Mouse (Mus musculus) embryonic facial prominence, embryonic 11.5 days (tissue): ENCODE results near the gene Ank2. TPM values are rescaled to one million over a fixed set of nuclear protein-coding genes. Genes with fewer than 3 reads are reported as not detected.
"Not testable (repeated sequence)": the region's sequence is repeated elsewhere in the genome, so short reads cannot be mapped to it uniquely, and the experiment has no call there.

Experiments used
- ATAC-seq: fragments of 200-750 bp; cut with Nextera tagmentation; replicated peaks from 2 replicates; pipeline ENCODE4 v1.8.0; 2017; ENCODE audit warnings: low read depth; ENCODE audit not compliant: insufficient number of reproducible peaks, low FRiP score, low TSS enrichment
- DNase-seq: peaks from one replicate; pipeline ENCODE4 v3.0.0-alpha.2; 2015; ENCODE audit warnings: low spot score
- H3K27ac ChIP-seq: fragments of 300-500 bp; sonication (generic); replicated peaks from 2 replicates; pipeline ENCODE4 v1.5.1; 2014; ENCODE audit warnings: mild to moderate bottlenecking, low read depth, low read length, control low read depth
- H3K27me3 ChIP-seq: fragments of 300-500 bp; sonication (generic); 2 replicates; pipeline ENCODE4 v1.6.1; 2014; ENCODE audit warnings: mild to moderate bottlenecking, low read length, moderate library complexity, mixed read lengths; ENCODE audit not compliant: control insufficient read depth, insufficient read depth
- H3K36me3 ChIP-seq: fragments of 300-500 bp; sonication (generic); replicated peaks from 2 replicates; pipeline ENCODE4 v1.6.1; 2014; ENCODE audit warnings: low read depth, mild to moderate bottlenecking, low read length, moderate library complexity, mixed read lengths; ENCODE audit not compliant: control insufficient read depth, insufficient read depth
- H3K4me1 ChIP-seq: fragments of 300-500 bp; sonication (generic); 2 replicates; pipeline ENCODE4 v1.6.1; 2014; ENCODE audit warnings: low read length, mixed read lengths; ENCODE audit not compliant: control insufficient read depth, insufficient read depth
- H3K4me2 ChIP-seq: fragments of 300-500 bp; sonication (generic); 2 replicates; pipeline ENCODE4 v1.6.1; 2014; ENCODE audit warnings: low read depth, mild to moderate bottlenecking, control low read depth, low read length, moderate library complexity
- H3K4me3 ChIP-seq: fragments of 300-500 bp; sonication (generic); 2 replicates; pipeline ENCODE4 v1.5.1; 2014; ENCODE audit warnings: low read depth, low read length, control low read depth
- H3K9ac ChIP-seq: fragments of 300-500 bp; sonication (generic); replicated peaks from 2 replicates; pipeline ENCODE4 v1.6.1; 2014; ENCODE audit warnings: mild to moderate bottlenecking, control low read depth, low read length
- H3K9me3 ChIP-seq: fragments of 300-500 bp; sonication (generic); replicated peaks from 2 replicates; pipeline ENCODE4 v1.6.1; 2016; ENCODE audit warnings: mild to moderate bottlenecking, low read length, inconsistent platforms, mixed read lengths; ENCODE audit not compliant: control insufficient read depth
- WGBS: fragments of 180-500 bp; shearing (Covaris S2); extraction: QIAGEN DNeasy Blood & Tissue Kit; methylation state at CpG from one replicate; pipeline ENCODE4 v1.1.7; 2014; 5-methylcytosine and 5-hydroxymethylcytosine counted together
- polyA plus RNA-seq: library from polyadenylated mRNA; unstranded; fragments of >200 nt; fragmentation: Nextera tagmentation; extraction: Ambion mirVana; gene quantifications from 2 replicates; pipeline ENCODE4 v1.2.1, GENCODE M21; 2014

Gene Ank2
- polyA plus RNA-seq, 1 experiment from 2014 or later: 26.1 TPM

DNA sequence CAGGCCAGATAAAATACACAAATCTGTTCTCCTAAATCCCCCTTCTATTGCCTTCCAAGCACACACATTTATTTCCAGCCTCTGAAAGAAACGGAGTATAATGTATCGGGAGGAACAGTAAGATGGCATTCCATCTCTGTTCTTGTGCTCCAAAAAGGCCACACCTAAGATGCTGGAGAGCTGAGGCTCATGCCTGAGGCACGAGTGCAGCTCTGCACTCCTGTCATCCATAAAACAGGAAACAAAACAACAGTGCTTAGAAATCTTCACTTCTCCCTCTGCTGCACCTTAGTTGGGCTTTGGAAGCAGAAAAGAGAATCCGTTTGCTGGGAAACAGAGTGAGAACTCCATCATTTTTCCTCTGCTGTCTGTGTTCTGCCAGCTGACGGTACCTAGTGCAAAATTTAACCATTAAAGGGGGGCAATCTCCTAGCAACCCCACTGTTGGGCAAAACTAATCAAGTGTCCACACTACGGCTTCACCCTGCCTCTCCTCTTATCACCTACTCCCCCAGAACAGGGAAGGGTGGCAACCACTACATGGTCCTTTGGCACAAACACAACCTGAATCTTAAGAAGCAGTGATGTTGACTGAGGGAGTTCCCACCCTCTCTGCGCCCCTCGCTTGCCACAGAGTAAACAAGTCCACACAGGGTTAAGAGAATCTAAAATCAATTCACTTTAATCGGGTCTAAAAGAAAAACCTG lies 91.1 kb downstream of the Ank2 start:
- peak overlapping the region; percentile 41 for H3K4me3 ChIP-seq
- DNase-seq (peak; percentile 14), ATAC-seq (no peak)
- H3K4me1 ChIP-seq: no peaks in the 10 kb centered on the region
- H3K9ac ChIP-seq: peak overlapping the region; percentile 52
- H3K9me3 ChIP-seq: no peaks in the 10 kb centered on the region
- H3K4me2 ChIP-seq: peak overlapping the region; percentile 49
- no peak overlapping the region for H3K27ac ChIP-seq
- no peaks in the 10 kb centered on the region for H3K36me3 ChIP-seq
- no peaks in the 10 kb centered on the region for H3K27me3 ChIP-seq
- 13% methylated on average over 9 of the region's 9 CpGs for WGBS

- ATAC-seq (no peak), DNase-seq (no peak)
- Histone ChIP-seq H3K4me3 (no peak overlapping the region), H3K4me2 (no peak overlapping the region), H3K4me1 (no peaks in the 10 kb centered on the region), H3K27me3 (no peaks in the 10 kb centered on the region), H3K36me3 (no peaks in the 10 kb centered on the region), H3K9me3 (no peaks in the 10 kb centered on the region), H3K9ac (no peak overlapping the region), H3K27ac (no peak overlapping the region)
- 98% methylated on average over 4 of the region's 4 CpGs for WGBS
Observed at GRCm38 (mm10) chr3:127406883-127407282, 92.3 kb downstream of the Ank2 start.

- Histone ChIP-seq H3K4me1 (no peaks in the 10 kb centered on the region), H3K9me3 (no peaks in the 10 kb centered on the region), H3K27ac (no peak overlapping the region), H3K36me3 (no peaks in the 10 kb centered on the region), H3K27me3 (no peaks in the 10 kb centered on the region), H3K9ac (no peak overlapping the region), H3K4me2 (no peak overlapping the region), H3K4me3 (no peak overlapping the region)
- ATAC-seq: no peak
- no peak for DNase-seq
- WGBS: 63% methylated on average over 3 of the region's 3 CpGs
Observed at GRCm38 (mm10) chr3:127404371-127404770, 94.8 kb downstream of the Ank2 start.

DNA sequence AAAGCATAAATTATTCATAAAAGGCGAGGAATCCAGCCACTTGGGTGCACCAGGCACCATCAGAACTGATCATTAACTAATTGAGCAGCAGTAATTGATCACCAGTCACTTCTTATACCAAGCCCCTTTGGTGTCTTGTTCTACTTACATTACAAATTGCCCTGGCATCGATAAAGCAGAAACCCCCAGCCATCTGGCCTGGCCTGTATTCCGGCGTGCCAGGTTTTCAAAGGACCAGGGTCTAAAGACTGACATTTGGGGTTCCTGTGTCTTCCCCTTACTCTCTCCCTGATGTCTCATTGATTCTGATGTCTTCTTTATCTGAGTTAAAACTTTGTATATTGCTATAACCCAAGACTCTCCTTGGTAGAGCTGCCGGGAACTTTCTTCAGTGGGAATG lies 98.2 kb downstream of the Ank2 start:
- WGBS: 94% methylated on average over 5 of the region's 5 CpGs
- Histone ChIP-seq H3K9me3 (no peaks in the 10 kb centered on the region), H3K4me3 (no peak overlapping the region), H3K4me1 (no peaks in the 10 kb centered on the region), H3K9ac (no peak overlapping the region), H3K4me2 (no peak overlapping the region), H3K27me3 (no peaks in the 10 kb centered on the region), H3K36me3 (no peaks in the 10 kb centered on the region; the same call in 1 of the 2 replicates), H3K27ac (no peak overlapping the region)
- DNase-seq (no peak), ATAC-seq (no peak)

DNA sequence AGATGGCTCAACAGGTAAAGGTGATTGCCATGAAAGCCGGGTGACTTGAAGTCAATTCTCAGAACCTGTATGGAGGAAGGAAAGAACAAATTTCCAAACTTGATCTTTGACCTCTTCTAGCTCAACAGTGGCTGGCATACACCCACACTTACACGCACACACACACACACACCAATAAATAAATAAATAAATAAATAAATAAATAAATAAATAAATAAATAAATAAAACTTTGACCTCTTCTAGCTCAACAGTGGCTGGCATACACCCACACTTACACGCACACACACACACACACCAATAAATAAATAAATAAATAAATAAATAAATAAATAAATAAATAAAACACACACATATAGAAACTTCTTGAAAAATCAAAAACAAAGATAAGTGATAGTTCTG lies 98.7 kb downstream of the Ank2 start:
- not testable (repeated sequence) for H3K27ac ChIP-seq, H3K4me2 ChIP-seq, H3K36me3 ChIP-seq, H3K4me1 ChIP-seq, H3K4me3 ChIP-seq, DNase-seq, H3K9ac ChIP-seq, H3K27me3 ChIP-seq, H3K9me3 ChIP-seq
- WGBS: 96% methylated on average over 3 of the region's 3 CpGs
- ATAC-seq: peak; percentile 54; the same call in 1 of the 2 replicates

GRCm38 (mm10) chr3:127397774-127398173 lies 101.4 kb downstream of the Ank2 start:
- Histone ChIP-seq H3K4me3 (no peak overlapping the region), H3K9ac (no peak overlapping the region), H3K27ac (no peak overlapping the region), H3K9me3 (no peaks in the 10 kb centered on the region), H3K4me1 (no peaks in the 10 kb centered on the region), H3K4me2 (no peak overlapping the region), H3K27me3 (no peaks in the 10 kb centered on the region), H3K36me3 (no peaks in the 10 kb centered on the region; the same call in 1 of the 2 replicates)
- DNase-seq: no peak
- no peak for ATAC-seq
- WGBS: 95% methylated on average over 9 of the region's 9 CpGs

- 88% methylated on average over 8 of the region's 8 CpGs for WGBS
- H3K4me1 ChIP-seq: no peaks in the 10 kb centered on the region
Observed at GRCm38 (mm10) chr3:127395202-127395601, 103.9 kb downstream of the Ank2 start.

GRCm38 (mm10) chr3:127387016-127387517 lies 112.1 kb downstream of the Ank2 start:
- Histone ChIP-seq H3K27ac (no peak overlapping the region), H3K4me1 (no peaks in the 10 kb centered on the region), H3K9me3 (no peaks in the 10 kb centered on the region), H3K27me3 (no peaks in the 10 kb centered on the region), H3K36me3 (no peaks in the 10 kb centered on the region), H3K9ac (no peak overlapping the region), H3K4me3 (no peak overlapping the region), H3K4me2 (no peak overlapping the region)
- DNase-seq: no peak
- WGBS: 73% methylated on average over 14 of the region's 14 CpGs
- ATAC-seq: peak; percentile 48; the same call in 1 of the 2 replicates

More at GRCm38 (mm10) chr3:127395202-127395601, 103.9 kb downstream of the Ank2 start:
- DNase-seq (no peak), ATAC-seq (no peak)
- no peaks in the 10 kb centered on the region; the same call in 1 of the 2 replicates for H3K36me3 ChIP-seq
- no peaks in the 10 kb centered on the region for H3K9me3 ChIP-seq
- no peak overlapping the region for H3K9ac ChIP-seq
- H3K27ac ChIP-seq: no peak overlapping the region
- no peak overlapping the region for H3K4me2 ChIP-seq
- H3K4me3 ChIP-seq: no peak overlapping the region
- no peaks in the 10 kb centered on the region for H3K27me3 ChIP-seq
